Mouse (Mus musculus) liver (tissue): Measurements from ENCODE around the gene Mlec.

ENCODE experiments used
- DNase-seq: peaks from one replicate; pipeline ENCODE4 v3.0.0-alpha.2; 2020; ENCODE audit warnings: mixed read lengths

Mlec gene

DNA sequence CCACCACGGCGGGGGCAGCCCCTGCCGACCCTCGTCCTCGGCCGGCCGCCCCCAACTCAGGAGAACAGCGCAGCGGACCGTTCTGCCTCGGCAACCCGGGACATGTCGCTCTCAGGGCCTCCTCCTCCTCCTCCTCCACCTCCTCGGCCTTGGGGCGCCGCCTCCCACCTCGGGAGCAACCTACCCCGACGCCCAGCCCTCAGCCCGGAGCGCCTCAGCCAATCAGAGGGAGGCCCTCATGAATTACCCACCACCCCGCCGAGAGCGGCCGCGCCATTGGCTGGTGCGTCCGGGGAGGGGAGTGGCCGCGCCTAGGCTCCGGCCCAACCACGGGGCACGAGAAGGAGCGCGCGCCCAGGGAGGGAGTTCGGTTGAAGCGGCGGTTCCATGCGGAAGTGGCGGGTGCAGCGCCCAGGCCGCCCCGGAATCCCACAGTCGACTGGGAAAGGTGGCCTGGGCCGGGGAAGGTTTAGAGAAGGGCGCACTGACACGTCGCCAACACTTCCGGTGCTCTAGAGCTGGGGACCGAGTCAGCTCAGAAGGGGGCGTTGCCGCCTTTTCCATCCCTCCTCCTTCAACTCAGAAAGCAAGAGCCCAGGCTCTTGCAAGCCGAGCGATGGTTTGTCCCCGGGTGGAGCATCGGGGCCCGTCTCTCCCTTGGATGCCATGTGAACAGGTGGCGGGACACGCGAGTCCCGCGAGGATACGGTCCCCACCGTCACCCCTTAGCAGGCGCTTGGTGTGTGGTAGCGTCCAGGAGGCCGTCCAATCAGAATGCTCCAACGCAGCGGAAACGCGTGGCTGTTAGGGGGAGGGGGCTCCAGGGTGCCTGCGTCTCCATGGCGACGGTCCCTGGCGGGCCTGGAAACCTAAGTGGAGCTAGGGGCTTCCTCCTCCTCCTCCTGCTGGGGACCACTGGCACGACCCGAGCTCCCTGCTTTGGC lies at the start of gene Mlec:
Mlec (minus strand) TSS at position 140 of the 944 bp plus-strand sequence.
- DNase-seq, result peak; percentile 99

DNA sequence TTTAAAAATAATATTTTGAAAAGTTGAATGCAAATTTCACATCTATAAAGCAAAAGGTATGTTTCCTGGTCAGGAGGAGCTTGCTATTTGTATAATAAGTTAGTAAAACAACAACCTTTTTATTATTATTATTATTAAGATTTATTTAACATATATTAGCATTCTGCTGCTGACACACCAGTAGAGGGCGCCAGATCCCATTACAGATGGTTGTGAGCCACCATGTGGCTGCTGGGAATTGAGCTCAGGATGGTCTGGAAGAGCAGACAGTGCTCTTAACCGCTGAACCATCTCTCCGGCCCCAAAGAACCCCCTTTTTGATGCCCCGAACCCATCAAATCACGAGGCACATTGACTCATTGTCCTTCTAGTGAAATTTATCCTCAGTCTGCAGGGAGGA lies 49.3 kb upstream of the Mlec start:
- DNase-seq, result no peak

DNA sequence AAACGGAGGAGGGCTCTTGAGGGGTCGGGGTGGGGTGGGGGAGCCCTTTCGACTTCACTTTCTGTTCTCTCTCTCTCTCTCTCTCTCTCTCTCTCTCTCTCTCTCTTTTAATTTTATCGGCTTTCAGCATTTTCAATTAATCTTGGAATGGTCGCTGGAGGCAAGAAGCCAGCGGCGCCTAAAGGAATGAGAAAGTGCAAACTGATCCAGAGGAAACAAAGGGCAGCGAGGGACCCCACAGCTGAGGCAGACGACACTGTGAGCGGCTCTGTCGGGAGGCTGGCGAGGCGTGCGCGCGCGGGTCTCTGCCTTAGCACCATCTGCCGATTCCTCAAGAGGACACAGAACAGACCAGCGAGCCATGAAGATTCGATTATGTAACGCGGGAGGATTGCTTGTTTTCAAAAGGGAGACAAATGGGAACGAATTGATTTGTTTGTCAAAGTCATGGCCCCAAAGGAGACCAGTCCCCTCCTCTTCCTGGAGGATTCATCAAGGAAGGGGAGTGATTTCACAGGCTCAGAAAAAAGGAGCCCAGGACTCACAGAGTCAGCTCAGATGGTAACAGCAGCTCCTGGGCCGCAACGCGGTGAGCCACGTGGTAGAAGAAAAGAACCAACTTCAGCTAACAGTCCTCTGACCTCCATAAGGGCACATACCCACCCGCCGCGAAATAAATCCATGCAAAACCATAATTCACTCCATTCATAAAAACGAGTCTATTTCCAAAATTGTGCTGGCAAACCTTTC lies 46.8 kb upstream of the Mlec start:
- no peak for DNase-seq

DNA sequence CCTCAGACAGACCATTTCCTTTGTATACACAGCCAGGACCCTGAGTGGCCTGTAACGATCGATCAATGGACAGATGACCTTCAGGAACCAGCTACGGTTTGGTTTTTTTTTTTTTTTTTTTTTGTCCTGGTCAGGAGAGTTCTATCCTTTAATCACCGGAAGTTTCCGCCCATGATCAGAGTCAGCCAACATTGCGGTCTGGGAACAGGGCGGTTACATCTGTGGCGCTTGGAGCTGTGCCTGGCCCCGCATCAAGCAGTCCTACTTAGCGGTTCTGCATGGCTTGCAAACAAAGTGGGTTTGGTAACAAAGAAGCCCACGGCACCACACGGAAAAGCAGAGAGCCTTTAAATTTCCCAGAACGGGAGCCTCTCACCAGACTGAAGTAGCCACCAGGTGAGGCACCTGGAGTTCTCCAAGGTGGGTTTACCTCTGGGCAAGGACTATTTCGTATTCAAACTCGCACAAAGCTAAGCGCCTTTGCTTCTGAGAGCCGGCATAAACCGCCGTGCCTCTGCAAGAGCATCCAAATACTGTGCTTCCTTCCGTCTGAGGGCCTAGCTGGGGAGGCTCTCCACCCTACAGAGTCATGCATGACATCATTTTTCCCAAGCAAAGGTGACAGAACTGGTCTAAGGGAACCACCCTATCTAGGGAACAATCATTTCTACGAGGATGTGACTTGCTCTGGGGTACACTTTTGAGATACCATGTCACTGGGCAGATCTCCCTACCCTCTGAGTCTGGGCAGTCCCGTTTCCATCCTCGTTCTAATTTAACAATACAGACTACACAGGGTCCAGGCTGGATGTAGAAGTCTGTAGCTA lies 46.0 kb upstream of the Mlec start:
- no peak for DNase-seq

DNA sequence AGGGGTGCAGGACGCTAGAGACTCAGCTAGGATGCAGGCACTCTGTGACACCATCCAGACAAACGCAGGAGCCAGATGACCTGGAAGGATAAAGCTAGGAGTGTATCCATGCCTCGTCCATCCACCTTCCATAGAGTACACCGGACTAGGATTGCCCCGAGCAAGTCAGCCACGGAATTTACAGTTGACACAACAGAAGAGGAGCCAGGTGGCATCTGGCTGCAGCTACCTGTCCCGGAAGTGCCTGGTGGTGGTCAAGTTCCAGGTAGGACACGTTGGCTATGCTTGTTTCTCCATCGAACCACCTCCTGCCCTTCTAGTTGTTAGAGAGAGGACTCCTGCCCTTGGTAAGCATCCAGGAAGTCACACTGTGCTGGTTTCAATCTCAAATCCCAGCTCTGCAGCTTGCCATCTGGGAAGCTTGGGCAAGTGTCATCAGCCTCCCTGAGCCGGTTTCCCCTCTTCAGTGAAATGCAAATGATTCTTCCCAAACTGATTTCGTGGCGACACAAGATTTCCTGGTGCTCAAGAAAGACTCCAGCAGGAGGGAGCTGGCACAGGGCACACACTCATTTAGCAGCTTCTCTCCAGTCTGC lies 36.7 kb upstream of the Mlec start:
- DNase-seq, result no peak

DNA sequence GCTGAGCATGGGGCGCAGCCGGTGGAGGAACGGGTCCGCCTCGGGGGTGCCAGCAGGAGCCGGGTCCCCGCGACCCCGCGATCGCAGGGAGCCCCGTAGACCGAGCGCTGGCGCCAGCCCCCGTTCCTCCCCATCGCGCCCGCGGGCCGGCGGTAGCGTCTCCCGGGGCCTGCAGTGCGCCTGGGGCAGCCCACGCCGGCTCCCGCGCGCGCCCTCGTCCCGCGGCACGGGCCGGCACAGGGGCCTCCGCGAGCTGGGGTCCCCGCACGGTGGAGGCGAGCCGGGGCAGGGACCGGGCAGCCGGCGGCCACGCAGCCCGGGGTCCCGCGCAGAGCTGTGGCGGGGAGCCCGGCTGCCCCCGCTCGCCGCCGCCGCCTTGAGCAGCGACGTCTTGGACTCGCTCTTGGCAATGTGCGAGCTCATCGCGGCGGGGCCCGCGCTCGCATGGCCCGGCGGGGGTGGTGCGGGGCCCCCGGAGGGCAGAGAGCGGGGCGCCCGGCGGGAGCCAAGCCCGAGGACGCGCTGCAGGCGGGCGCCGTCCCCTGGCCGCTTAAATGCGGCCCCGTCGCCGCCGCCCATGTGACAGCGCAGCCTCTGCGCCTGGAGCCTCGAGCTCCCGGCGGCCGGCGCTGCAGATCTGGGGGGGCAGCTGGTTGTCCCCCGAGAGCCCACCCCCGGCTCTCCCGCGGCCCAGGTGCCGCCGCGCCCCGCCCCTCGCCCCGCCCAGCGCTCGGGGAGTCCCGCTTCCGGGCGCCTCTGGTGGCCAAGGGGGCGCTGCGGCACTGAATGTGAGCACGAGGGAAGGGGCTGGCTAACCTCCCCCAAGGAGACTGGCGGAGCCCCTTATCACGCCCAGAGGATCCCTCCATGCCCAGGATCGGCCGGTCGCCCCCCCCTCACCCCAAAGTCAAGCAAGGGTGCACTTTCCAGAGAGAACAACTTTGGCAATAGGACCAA lies 36.0 kb upstream of the Mlec start, which contains the start of gene Cabp1:
Cabp1 (minus strand) TSS at position 713 of the 957 bp plus-strand sequence.
- peak; percentile 62 for DNase-seq

DNA sequence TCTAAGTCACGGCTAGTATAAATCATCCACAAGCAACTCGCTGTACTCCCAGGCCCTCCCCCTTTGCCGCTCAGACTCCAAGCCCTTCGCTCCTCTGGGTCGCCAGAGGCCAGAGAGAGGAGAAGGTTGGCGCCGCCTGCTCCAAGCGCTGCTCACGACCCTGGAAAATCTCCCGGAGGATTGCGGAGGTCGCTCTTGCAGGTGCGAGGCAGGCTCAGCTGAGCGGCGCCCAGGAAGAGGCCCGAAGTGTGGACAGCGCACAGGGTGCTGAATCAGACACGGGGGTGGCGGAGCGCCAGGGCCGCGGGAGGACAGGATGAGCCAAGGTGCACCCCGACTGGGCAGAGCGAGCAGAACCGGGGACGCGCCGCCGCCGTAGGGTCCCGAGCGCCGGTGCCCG lies 35.2 kb upstream of the Mlec start:
- peak; percentile 41 for DNase-seq

DNA sequence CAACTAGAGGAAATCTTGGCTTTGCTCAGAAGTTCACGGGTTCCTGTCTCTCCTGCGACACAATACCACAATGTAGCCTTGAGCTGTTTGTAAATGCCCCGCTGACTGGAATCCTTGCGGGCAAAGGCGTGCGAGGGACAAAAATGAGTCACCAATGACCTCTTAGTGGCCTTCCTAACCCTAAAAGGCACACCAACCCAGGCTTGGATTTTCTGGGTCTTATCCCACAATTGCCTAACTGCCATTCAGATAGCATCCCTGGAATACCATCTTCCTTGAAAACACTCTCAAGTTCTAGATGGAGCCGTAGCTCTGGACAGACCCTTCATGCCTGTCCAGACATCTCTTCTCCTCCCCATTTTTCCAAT lies 34.8 kb upstream of the Mlec start:
- DNase-seq, result no peak

DNA sequence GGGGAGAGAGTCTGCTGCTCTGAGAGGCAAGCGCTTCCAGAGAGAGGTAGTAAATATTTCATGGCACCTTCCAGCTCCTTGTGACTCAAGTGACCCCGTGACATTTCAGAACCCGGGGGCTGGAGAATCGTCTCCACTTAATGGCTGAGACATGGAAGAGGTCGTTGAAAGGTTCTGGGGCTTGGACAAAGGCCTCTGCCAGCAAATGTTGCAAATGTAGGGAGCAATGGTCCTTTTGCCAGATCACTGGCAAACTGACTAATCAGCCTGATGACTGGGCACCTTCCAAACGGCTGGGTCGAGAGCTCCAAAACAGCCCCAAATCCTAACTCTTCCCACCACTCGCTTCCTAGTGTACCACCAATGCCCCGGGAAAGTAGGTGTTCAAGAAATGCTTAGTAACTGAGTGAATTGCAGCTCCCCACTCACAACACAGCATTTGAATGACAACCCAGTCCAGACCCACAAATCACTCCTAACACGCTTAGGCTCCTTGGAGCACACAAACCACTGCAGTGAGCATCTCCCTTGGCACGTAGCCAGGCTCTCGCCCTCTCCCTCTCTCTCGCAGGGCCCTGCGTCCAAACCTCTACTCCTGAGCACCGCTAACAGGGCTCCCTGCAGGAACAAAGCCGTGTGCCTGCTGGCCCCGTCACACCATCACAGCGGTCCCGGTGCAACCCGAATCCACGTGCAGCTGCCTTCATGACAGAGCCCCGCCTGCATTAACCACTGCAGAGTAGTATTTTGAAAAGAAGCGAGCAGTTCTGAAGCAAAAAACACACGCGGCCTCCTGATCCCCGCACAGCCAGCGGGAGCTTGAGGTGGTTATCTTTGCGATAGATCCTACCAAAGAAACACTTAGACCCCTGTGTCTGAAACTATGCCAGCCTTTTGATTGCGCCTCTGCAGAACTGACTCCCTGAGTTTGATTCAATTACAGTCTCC lies 34.2 kb upstream of the Mlec start:
- DNase-seq, result no peak

DNA sequence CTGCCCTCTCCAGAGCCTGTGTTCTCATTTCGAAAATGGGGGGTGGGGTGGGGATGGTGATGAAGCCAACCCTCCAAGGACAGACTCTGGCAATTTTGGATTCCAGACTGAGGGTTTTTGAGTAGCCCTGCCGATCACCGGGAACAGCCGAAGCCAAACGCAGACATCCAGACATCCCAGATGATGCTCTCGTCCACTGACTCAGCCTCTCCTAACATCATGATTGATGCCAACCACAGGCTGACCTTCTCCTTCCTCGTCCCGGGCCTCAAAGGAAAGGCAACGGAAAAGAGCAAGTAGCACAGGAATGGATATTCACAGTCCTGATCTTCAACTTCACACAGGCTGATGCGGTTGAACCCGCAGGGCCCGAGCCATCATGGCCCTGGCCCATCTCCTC lies 32.1 kb upstream of the Mlec start:
- no peak for DNase-seq

DNA sequence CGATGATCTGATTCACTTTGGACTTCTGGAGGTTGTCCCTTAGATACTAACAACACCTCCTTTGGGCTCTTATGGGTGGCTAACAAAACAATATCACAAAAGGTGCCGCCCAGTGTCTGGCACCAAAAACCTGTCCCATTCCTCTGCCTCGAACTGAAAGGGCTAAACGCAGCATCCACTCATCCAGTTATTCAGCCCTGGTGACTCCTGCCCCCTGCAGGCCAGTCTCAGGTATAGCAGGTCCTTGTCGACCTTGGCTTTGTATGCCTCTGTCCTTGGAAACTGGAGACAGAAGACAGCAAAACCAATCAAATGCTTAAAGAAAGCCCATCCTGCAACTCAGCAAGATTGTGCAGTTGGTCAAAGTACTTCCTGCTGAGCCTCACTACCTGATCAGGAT lies 30.8 kb upstream of the Mlec start:
- DNase-seq, result peak; percentile 47

DNA sequence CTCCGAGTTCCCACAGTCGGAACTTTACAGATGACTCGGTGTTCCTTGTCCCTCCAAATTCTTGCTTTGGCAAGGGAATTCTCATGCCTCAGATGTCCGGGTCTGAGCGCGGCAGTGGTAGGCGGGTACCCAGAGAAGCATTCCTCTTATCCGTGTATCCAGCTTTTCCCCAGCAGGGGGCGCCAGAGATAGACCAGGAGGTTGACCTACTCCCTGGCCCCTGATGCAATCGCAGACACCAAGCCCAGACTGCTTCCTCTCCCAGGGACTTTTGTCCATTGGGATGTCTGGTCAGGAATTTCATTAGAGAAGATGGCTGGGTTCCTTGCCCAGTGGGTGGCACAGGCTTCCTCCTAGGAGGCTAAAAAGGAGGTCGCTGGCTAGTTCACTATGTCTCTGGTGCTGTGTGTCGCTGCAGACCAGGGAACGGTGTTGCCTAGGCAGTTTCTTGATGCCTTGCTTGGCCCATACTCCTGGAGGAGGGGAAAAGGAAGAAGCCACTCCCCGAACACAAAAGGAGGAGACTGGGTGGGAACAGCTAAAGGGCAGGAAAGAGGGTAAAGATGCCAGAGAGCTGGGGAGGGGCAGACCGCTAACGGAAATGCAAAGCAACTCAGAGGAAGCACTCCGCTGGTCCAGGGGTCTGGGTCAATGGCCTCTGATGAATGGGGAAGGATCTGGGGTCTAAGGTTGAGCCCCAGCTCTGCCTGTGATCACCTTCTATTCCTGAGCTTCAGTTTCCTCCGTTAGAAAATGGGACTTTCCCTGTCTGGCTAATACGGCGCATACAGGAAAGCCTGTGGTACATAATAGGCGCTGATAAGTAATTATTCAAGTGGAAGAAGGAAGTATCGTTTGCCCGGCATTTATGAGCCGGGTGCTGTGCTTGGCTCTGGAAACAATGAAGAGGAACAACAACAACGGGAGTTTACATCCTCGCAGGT lies 29.5 kb upstream of the Mlec start:
- peak; percentile 93 for DNase-seq

DNA sequence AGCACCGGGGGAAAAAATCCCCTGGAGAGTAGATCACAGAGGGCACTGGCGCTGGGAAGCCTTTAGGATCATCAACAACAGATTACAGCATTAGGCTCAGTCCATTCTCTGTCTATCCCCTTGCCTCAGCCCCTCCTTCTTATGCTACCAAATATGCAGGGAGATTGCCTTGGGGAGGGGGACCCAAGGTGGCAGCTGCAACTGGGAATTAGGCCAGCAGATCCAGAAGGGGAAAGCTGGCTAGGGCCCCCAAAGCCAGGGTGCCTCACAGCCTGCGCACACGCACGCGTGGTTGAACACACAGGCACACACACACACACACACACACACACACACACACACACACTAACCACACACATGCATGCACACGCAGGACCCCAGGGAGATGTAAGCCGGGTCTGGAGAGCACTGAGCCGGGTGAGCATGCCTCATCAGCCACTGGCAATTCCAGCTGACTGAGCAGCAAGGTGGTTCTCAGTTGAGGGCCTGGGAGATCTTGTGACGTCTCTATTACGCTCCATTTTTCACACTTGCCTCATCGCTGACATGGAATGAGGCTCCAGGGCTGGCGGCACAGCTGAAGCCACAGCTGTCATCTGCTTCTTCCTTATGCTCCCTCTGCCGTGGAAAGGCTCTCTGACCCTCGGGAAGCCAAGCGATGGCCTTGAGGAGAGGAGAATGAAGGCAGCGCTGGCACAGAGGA lies 28.5 kb upstream of the Mlec start:
- DNase-seq, result no peak

DNA sequence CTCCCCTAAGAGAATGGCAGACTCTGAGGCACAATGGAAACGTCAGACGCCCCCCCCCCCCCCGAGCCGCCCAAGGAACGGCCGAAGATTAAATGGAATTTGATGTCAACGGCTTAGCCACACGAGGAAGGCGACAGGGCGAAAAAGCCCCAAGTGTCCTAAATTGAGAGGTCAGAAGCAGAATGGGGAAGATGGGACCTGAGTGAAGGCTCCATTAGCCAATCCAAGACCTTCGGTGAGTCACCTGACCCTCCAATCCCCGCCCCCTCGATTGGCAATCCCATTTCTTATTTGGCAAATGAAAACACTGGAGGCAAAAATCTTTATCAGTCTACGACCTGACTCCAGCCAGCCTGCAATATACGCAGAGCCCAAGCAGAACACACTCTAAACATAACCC lies 26.7 kb upstream of the Mlec start:
- peak; percentile 31 for DNase-seq

DNA sequence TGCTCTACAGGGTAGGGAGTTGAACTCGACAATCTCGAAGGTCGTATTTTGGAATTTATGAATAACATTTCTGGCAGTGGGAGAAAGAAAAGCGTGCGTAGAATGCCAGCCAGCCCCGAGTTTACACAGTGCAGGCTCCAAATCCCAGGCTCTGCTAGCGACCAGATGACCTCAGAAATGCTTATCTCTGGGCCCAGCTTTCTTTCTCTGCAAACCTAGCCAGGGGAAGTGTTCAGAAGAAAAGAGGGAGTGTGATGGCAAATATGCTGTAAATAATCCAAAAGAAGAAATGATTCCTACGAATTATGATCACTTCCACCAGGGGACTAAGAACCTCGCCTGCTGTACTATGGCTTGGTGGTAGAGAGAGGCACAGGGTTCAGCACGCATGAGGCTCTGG lies 25.5 kb upstream of the Mlec start:
- no peak for DNase-seq

DNA sequence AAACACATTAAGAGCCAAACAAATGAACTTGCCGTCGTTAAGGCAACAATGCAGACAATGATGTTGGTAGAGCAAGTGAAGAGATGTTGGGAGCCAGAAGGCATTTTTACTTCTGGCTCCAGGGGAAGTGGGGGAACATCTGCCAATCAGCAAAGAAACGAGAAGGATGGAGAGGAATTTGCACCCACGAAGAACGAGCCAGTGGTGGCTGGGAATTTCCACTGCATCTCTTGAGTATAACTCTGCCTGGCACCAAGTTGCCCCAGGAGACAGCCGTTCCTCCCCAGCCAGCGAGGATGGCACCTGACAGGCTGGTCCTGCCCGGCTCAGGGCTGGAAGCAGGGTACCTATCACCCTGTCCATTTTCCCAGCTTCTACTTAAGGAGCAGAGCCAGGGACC lies 24.9 kb upstream of the Mlec start:
- no peak for DNase-seq

DNA sequence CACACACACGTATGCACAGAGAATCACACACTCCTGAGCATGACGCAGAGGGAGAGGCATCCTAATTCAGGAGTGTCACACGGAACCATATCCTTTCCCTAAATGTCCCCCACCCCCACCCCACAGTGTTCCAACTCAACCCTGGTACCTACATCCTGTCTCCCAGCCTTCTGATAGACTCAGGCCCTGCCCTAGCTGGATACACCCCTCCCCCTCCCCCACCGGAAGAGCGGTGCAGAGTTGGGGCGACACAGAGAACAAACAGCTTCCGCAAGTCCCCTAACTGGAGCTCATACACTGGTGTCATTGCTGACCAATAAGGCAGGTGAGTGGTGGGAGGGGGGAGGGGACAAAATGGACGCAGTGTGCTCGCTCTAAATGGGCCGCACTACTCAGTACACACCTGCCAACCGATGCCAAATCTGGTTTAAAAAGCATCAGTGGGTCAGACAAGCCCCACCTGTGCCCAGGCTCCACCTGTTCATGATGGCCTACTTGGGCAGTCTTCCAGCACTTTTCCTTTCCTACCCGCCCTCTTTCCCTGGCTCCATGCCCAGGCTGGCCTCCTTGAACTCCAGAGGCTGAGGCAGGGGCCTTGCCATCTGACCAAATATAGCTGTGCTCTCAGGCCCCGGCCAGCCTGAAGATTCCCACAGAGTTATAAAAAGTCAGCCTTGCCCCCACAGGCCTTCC lies 23.4 kb upstream of the Mlec start:
- no peak for DNase-seq

DNA sequence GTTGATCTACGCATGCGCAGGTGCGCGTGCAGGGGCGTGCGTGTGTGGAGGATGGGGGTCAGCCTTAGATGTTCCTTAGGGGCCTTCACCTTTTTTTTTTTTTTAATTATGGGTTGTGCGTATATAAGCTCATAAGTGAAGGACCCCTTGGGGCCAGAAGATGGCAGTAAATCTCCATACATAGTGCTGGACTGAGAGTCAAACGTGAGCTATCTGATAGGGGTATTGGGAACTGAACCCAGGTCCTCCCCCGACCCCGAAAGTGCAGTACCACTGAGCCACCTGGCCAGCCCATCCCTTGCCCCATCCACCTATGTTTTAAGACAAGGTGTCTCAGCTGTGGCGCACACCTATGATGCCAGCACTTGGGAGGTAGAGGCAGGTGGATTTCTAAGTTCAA lies 21.6 kb upstream of the Mlec start:
- DNase-seq, result no peak
